Mouse (Mus musculus): Measurements from ENCODE around the gene Sult2a4.
"Not testable (repeated sequence)": the region's sequence is repeated elsewhere in the genome, so short reads cannot be mapped to it uniquely, and the experiment has no call there.

The Sult2a4 gene

DNA sequence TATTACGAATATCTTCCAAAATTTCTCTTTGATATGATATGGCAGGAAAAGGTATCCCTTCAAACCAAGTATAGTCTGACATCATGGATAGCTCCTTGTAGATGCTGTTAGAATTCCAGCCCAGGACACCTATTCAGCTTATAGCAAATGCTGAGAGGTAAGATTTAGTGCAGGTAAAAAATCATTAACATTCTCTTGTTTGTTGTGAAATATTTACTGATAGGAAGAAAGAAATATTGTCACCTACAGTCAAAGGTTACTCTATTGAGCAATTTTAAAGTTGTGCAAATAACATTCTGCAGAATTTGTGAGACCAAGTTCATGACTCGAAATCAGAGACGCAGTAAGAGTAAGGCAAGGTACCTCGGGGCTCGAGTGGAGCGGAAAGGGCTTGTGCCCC lies at the start of gene Sult2a4:
Sult2a4 (minus strand) TSS at position 101 of the 400 bp plus-strand sequence.
- not testable (repeated sequence) for DNase-seq (ENCODE audit: low spot score)

DNA sequence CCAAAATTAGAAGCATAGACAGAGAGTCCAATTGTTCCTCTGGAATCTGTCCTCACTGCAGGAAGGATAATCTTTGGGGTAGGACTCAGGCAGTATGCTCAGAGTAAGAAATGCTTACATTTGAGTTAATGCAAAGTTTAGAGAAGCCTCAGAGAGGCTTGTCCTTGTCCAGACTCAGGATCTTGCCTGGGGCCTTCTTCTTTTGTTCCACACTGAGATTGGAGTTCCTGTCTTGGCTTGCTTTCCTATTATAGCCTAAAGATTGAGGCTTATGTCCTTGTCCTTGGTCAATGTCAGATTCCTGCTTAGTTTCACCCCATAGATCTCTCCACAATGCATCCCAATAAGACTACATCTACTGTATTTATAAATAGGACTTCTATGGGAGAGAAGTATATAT lies 41.4 kb upstream of the Sult2a4 start:
- DNase-seq (ENCODE audit: low spot score), result not testable (repeated sequence)

DNA sequence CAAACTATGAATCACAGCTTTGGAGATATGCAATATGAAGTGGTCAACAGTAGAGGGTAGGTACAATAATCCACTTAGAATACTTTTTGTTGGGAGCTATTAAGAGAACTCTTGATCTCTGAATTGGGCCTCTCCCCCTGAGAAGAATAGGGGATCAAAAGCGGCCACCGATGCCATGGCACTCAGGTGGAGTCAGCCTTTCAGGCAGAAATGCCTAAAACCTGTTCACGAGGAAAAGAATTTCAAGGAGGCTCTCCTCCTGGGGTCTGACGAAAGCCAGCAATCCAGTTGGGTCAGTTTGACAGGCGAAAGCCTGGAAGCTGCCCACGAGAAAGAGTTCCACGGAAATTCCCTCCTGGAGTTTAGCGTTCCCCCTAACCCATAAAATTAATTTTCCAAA lies 23.7 kb upstream of the Sult2a4 start:
- no peak for DNase-seq (ENCODE audit: low spot score)

DNA sequence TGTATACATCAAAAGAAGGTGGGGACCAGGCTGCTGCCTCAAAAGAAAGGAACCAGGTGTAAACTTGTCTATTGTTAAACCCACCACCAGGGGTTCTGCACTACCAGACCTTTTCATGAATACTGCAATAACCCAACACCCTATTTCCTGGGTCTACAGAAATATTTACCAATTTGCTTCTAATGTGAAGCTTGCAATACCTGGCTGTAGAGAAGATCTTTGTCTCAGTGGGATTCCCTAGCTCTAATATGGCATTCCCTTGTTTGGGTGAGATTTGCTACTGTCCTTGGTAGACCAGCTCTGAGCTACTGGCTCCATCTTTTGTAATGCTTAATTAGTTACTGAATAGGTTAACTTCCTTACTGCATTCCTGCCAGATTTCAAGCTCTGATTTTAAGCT lies 21.3 kb upstream of the Sult2a4 start:
- not testable (repeated sequence) for DNase-seq (ENCODE audit: low spot score)
